Mouse (Mus musculus): Measurements from ENCODE around the gene Lmna.

Gene Lmna

DNA sequence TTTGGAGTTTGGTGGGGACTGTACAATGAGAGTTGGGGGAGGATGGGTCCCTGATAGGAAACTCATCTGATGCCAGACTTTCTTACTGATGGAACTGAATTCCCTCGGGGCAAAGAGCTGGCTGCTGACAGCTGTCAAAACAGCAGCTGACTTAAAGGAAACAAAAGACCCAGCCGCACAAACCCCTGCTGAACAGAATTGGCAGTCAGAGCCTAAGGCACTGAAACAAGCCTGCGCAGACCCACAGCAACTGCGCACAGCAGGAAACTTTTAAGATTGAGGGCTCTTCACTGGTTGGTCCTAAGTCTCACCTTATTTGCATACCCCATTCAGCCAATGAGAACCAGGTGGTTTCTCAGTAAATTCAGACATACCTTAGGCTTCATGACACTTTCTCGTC, 36.7 kb downstream of the Lmna start:
- in situ Hi-C loops (cut with MboI, MseI) = loop anchor here (5.0 kb wide), 1 partner anchor 36 kb away; no protein-coding TSS in a partner anchor

DNA sequence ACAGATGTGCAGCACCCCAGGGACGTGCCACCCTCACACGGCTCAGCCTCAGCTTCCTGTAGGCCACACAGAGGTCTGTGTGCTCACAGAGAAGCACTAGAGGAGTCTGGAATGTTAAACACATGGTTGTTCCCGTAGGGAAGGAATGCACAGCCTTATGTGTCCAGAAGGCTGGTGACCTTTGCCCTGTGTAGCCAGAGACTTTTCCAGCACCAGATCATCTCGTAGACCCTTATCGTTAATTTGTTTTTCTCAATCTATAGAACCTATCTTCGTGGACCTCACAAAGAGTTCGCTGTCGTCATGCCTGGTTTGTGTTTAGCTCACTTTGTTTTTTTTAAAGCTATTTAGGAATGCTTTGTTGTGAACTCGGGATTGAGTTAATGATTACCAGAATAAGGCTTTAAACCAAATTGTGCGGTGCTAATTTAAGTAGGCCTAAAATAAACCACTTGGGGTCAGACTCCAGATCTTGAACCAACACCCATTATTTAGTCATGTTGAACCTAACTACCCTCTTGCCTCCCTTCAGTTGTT, 38.7 kb downstream of the Lmna start:
- in situ Hi-C loops (cut with MboI, MseI) = loop anchor here (5.0 kb wide), 1 partner anchor 34 kb away; no protein-coding TSS in a partner anchor

DNA sequence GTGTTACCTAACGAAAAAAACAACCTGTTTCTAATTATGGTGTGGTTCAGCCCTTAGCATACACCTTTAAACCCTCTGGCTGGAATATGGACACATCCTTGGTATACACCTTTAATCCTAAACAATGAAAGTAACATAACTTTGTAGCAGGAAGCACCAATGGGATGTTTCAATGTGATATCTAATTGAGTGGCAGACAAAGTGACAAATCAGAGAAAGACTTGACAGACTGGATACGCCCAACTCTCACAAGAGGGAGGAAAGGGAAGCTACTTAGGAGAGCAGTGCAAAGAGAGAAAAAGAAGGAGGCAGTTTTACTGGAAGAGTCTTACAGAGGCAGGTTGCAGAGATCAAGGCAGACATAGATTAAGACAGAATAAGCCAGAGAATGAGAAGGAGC, 40.3 kb downstream of the Lmna start:
- in situ Hi-C loops (cut with MboI, MseI) = loop anchor here (5.0 kb wide), 1 partner anchor 62 kb away; no protein-coding TSS in a partner anchor

DNA sequence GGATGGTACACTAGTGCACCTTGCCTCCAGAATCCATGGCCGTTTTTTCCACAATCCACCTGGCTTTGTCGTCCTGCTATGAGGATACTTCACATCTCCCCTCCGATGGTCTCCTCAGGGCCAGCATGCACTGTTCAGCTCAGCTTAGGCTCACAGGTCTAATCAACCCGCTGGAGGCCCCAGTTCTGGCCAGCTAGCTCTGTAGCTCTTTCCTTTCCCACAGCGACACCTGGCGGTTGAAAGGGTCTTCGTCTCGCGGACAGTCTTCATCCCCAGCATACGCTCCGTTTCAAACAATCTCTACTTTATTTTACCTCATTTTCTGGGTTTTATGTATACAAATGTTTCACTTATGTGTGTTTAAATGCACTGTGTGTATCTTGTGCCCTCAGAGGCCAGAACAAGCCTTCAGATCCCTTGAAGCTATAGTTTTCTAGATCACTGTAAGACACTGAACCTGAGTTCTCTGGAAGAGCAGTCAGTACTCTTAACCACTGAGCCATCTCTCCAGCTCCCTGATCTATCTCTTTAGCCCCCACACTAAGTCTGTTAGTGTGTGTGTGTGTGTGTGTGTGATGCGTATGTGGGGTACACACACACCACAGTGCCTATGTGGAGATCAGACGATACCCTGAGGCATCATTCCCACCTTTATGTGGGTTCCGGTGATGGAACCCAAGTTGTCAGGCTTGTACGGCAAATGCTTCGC, 42.5 kb downstream of the Lmna start:
- in situ Hi-C loops (cut with MboI, MseI) = loop anchor here (5.0 kb wide), 1 partner anchor 60 kb away; no protein-coding TSS in a partner anchor

DNA sequence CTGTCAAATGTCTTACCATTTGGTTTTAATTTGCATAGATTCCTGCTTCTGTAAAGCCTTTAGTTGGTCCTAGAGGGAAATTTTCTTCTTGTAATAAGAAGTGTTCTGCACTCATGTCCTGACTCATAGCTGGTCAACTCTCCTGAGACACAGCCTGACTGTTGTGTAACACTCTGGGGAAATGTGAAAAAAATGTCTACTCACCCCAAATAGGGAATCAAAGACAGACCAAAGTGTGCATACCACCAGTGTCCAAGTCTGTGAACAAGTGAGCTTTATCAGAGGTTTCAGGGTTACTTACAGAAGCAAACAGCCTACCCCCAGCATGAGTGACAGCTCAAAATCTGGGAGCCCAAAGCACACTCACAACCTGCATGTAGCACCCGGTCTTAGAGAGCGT, 44.6 kb downstream of the Lmna start:
- in situ Hi-C loops (cut with MboI, MseI) = loop anchor here (5.0 kb wide), 1 partner anchor 58 kb away; no protein-coding TSS in a partner anchor

DNA sequence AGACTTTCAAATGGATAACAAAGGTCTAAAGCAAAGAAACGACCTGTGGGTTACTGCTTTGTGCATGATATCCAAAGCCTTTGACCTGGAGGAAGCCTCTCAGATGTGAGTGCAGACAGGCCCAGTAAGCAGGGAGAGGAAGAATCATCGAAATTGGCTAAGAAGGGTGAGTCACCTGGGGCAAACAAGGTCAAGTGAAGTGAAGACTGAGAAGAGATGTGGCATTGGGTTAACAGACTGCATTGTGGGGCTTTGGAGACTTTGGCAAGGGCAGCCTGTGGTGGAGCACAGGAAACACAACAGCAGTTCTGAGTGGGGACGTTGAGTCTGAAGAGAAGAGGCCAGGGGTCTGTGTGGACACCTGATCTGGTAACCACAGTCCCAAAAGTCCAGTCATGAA, 45.3 kb downstream of the Lmna start:
- in situ Hi-C loops (cut with MboI, MseI) = no loop called here

DNA sequence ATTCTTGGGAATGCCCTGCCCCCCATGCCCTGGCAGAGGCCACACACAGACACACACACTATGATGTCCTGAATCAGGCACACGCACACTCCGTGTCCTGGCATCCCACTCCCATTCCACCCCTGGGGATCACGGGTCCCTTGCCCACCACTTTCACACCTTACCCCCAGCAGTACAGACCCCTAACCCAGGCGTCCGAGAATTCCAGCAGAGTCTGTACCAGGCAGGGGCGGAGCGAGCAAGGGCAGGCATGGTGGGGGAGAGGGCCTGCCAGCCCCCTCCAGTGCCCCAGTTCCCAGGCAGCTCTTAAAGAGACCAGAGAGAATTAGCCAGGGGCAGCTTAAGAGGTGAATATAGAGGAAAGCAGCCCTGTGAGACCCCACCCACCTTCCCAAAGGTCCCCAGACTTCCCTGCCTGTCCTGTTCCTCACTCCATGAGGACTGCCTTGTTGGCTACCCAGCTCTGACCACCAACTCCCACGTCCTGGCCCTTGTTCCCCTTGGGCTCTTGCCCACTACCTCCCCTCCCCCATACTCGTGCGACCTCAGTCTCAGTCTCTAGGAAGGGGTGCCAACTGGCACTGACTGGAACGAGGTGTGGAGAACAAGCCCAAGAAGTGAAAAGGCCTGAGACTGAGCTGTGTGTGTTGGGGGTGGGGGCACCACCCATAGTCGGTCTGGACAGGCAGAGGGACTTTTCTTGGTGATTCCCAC, 48.6 kb downstream of the Lmna start, which contains the start of gene Sema4a:
Gene Sema4a (minus strand): TSS at position 200 of the 714 bp plus-strand sequence.
- in situ Hi-C loops (cut with MboI, MseI) = no loop called here

DNA sequence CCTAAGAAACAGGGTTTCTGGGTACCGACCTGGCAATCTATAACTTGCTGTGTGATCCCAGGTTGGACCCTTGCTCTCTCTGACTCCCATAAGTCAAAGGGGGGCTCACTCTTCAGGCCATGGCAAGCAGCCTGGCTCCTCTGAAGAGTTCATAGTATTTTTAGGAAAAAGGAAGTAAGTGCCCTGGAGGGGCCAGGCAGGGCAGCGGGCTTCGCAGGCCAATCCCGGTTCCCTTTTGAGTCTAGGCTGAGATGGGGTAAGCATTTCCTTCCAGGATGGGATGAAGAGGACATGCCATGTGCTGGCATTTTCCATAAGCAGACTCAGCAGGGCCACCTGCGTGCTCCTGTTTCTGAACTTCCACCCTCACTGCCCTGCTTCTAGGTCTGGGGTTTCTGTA, 49.7 kb downstream of the Lmna start:
- in situ Hi-C loops (cut with MboI, MseI) = no loop called here

DNA sequence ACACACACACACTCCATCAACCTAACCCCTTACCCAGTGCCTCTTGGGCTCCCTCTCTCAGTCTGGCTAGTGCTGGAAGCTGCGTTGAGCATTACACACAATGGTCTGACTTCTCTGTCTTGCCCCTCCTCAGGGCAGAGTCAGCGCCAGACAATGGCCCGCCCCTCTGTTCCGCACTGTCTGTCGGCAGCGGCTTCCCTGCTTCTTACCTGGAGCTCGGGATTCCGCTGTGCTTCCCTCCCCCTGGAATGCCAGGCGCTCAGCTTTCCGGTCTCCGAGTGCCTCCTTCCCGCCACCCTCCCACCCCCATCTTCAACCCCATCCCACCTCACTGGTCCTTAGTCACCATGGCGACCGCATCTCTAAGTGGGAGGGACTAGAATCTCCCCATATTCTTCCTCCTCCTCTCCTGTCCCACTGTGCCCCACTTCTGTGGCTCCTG, 51.0 kb downstream of the Lmna start:
- in situ Hi-C loops (cut with MboI, MseI) = no loop called here

DNA sequence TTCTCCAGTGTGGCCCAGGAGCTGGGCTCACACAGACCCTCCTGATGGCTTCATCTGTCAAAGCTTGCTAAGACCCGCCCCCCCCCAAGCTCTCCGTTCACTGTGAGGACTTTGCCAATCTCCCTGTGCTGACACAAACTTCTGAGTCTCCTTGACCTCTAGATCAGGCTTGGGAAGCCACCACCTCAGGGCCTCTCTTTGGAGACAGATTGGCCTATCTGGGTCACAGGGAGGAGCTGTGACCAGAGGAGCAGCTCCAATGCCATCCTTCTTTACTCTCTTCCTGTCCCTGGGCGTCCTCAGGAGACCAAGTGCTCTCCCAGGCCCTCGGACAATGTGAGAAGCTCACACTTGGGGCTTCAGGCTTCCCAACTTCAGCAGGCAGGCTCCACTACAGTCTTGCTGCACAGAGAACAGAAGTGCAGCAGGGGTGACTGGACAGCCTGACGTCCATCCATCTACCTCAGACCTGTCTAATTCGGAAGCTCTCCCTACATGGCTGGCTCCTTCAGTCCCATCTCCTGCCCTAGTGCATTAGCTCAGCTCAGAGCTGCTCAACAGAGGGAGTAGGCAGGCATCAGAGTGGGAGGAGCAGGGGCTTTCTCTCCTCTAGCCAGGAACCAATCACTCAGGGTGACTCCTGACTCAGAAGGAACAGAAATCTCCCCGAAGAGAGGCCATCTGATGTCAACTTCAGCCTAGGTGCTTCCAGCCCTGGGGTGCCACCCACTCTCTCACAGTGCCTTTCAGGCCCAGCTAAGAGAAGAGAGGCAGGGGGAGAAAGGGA, 52.8 kb downstream of the Lmna start:
- in situ Hi-C loops (cut with MboI, MseI) = no loop called here

DNA sequence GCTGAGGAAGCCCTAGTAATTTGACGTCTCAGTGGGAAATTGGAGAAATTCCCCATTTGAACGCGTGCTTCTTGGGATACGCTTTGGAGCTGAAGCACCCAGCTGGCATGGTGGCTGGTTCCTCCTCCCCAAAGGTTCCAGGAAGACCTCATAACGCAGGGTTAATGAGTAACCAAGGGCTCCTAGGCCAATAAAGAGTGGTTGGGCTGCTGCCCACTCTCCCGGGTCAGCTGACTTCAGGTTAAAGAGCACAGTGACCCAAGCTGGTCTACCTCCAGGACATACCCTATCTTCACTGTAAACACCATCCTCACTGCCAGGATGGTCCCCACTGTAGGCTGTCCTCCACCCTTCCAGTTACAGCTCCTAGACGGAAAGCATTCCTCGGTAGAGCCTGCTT, 53.4 kb downstream of the Lmna start:
- in situ Hi-C loops (cut with MboI, MseI) = no loop called here

DNA sequence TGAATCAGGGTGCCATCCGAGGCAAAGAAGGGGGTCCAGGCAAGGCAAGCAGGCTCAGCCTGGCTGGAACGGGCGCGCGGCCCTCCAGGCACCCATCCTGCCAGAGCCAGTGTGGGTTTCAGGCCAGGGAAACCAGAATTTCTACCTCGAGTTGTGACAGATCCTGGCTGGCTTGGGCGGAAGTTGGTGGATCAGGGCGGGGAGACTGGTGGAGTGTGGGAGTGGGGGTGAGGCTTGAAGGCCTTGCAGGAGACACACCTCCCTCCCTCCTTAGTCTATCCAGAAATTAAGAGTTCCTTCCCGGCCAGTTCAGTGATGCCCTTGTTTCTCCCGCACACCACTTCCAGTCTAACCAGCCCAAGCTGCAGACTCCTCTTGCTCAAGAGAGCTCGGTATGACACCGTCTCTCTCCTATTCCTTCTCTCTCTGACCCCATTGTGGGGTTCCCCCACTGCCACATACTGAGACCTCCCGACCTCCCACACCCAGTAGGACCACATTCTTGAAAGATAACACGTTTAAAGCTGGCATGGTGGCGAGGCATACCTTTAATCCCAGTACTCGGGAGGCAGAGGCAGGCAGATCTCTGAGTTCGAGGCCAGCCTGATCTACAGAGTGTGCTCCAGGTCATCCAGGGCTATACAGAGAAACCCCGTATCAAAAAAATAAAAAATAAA, 54.0 kb downstream of the Lmna start:
- in situ Hi-C loops (cut with MboI, MseI) = no loop called here

DNA sequence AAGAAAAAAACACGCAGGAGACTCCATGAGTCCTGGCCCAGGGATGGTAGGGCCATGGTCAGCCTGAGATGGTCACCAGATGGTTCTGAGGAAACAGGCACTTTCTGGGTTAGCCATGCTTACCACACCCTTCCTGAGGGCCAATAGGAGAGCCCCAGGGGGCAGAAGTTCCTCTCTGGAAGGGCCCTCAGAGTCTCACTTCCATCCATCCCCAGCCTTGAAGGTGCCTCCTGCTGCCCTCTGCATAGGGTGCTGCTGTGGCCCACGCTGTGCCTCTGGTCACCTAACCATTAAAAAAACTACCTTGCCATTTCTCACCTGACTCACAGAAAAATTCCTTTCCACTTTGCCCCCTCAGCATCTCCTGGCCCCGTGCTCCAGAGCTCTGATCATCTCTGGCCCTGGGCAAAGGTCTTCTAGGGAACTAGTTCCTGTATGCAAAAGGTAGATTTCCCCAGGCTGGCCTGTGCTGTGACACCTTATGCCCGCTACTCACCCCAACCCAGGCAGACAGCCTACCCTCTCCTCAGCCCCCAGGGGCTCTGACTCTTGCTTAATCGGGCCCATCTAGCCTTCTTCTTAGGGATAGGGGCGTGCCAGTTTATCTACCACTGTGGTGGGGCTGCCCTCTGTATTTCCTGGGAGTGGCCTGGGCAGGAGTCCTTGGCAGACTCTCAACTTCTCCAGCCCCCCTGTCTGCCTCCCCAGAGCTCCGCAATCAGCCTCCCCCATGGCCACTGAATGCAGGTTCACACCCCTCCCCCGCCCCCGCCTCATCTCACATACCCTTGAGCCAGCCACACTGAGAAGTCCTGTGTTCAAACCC, 54.8 kb downstream of the Lmna start:
- in situ Hi-C loops (cut with MboI, MseI) = no loop called here

DNA sequence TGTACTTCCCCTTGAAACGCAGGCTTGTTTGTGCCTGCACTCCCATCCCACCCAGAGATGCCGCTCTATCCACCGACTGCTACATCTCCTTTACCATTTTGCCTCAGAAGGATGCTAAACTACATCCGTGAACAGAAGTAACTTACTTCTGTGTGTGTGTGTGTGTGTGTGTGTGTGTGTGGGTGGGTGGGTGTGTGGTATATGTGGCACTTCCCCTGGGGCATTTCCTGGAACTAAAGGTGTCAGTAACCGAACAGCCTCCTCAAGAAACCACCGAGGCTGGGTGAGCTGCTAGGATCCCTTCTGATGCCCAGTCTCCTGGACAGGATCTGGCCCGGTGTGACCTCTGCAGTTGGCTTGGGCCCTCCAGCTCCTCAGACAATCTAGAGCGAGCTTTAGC, 55.8 kb downstream of the Lmna start:
- in situ Hi-C loops (cut with MboI, MseI) = no loop called here

DNA sequence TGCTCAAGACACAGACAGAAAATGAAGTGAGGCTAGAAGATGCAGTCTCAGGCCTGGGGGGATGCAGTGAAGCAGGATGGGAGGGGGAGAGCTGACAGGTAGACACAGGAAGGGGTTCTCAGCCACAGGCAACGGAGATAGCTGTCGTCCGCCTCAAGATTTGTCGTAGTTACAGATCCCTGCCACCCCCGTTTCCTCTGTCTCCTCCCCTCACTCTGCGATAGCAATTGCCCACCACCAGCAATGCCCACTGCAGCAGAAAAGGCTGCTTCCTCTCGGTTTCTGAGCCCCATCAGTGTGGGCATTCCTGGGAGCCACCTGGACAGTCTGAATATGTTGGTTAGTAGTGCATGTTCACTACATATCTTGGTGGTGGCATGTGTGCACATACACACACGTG, 56.4 kb downstream of the Lmna start:
- in situ Hi-C loops (cut with MboI, MseI) = no loop called here

DNA sequence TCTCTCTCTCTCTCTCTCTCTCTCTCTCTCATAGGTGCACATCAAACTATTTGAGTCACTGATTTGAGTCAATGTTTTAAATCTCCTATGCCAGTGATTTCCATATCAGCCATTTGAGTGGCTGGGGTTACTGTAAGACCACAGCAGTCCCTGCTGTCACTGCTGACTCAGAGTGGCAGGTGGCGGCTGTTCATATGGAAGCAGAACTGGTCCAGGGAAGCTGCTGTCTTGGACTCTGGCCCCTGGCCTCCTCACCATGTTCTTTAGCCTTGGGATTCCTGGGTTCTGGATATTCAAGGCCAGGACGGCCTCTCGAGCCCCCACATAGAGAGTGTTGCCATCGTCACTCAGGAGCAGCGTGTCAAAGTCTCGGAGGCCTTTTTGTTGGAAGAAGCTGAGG, 57.0 kb downstream of the Lmna start:
- in situ Hi-C loops (cut with MboI, MseI) = no loop called here

DNA sequence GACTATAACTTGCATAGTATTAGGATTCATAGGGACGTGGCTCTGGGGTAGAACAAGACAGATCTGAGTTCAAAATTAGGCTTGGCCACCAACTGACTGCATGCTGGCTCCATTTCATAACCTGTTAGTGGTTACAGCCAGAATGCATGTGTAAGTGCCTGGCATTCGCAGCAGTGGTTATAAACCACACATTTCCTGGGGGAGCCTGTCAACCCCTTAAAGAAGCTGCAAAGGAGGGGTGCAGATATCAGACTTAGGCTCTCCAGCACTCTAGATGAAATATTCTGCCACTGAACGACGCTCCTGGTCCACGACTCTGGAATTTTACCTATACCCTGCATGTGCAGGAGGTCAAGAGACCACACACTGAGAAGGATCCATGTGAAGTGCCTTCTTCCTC, 57.5 kb downstream of the Lmna start:
- in situ Hi-C loops (cut with MboI, MseI) = no loop called here

DNA sequence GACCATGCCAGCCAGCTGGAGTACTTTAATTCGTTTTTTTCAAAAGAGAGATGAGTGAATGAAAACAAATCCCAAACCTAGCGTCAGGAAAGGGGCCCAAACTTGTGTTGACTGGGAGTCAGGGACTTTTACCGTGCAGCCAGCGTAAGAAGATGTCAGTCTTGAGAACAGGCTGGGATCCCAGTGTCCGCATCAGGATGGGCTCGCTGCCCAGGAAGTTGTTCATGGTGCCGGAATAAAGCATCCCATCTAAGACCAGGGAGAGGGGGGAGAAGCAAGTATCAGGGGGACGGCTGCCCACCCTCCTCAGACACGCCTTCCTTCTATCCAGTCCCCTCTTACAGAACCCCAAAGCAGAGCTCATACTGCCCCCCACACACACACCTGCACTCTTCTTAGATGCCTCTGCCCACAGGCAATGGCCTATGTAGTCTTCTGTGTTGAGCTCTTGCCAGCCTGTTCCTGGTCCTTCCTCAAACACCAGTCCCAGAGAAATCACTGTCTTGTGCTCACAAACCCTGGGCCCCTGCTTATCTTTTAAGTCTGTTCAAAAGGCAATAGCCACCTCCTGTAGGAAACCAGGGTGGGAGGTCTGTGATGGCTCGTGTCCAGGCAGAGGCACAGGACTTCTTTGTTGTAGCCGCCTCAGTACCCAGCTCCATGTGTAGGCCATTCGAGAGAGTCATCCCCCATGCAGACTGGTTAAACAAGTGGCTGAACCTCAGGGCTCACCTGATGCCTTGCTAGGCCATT, 59.2 kb downstream of the Lmna start:
- in situ Hi-C loops (cut with MboI, MseI) = no loop called here

DNA sequence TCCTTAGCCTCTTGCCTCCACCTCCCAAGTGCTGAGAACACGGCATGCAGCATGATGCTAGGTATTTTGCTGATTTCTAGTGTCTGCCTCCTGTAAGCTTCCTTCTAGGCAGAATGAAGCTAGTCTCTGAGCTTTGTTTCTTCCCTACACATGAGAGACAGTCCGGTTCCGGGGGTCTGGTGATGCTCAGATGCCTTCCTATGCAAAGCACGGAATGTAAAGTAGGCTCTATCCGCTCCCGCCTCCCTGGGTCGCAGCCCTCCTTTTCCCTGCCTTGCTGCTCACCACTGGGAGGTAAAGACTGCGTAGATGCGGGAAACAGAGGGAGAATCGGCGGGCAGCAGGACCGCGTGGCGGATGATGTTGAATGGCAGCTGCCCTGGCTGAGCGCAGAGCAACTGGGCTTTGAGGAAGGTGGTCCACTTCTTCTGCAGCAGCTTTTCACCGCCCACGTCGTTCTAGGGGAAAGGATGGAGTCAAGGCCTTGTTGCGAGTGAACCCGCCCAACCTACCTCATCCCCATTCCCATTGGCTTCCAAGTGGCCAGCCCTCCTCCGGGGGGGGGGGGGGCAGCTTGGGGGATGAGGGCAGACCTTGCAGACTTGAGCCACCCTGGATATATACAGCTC, 60.2 kb downstream of the Lmna start:
- in situ Hi-C loops (cut with MboI, MseI) = no loop called here
